Mouse (Mus musculus): Measurements from ENCODE around the gene Prlhr.

DNA sequence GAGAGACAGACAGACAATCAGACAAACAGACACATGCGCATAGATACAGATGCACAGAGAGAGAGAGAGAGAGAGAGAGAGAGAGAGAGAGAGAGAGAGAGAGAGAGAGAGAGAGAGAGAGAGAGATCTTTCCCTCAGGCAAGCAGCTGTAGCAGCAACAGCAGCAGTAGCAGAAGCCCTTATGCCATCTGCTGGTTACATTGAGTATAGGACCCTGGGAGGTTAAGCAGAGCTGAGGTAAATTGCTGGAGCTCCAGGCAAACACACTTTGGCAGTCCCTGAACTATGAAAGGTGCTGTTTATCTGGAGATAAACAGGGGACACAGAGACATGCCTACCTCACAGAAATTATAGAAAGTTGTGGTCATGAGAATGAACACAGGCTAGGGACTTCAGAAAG is 50.5 kb downstream of the Prlhr start:
- TF ChIP-seq POLR2A (IDR thresholded peaks at IDR 0.05; ENCODE audit: insufficient read depth, low read depth, low read length) (no peak), CTCF (IDR thresholded peaks at IDR 0.05) (peak; percentile 51)

All from heart, adult 2 months (tissue).